Mouse (Mus musculus) megakaryocyte, embryonic 14.5 days (primary cell): ENCODE measurements at regions not wholly inside any gene's neighbourhood (a gene's known extent, or its start where the extent isn't known, plus 50 kb on each side); places are given as distances from the start of the nearest gene placed in this dataset.

Experiments
- FLI1 ChIP-seq: IDR thresholded peaks from 2 replicates; pipeline ENCODE4 v1.6.1; 2012; ENCODE audit warnings: low read length, inconsistent platforms, mixed read lengths
- GATA1 ChIP-seq: IDR thresholded peaks from 3 replicates; pipeline ENCODE4 v1.6.1; 2012; ENCODE audit warnings: mixed read lengths, low read length, inconsistent platforms, borderline replicate concordance

GRCm38 (mm10) chr3:117147414-117147813 is 178.6 kb upstream of the Palmd start:
- no peak for TF ChIP-seq GATA1
- no peak for TF ChIP-seq FLI1
